Mouse (Mus musculus): ENCODE measurements around the gene Ptpn12. TPM values are rescaled to one million over a fixed set of nuclear protein-coding genes. Genes with fewer than 3 reads are reported as not detected.
"Not testable (repeated sequence)": the region's sequence is repeated elsewhere in the genome, so short reads cannot be mapped to it uniquely, and the experiment has no call there.

Gene Ptpn12
- total RNA-seq, 2 experiments from 2014 or later: 40.4 to 42.2 TPM

DNA sequence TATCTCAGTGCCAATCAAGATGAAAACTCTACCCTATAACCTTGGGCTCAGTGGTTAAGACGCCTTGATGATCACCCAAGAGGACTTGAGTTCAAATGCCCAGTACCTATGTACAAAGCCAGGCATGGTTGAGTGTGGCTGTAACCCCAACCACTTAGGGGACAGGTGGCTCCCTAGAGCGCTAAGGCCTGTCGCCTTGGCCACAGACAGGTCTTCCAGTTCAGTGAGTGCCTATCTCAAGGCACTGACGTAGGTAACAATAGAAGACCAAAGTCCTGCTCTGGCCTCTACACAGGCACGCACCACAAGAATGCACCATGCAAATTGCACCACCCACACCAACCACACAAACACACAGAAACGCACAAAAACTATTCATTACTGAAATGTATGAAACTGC, 108.8 kb downstream of the Ptpn12 start:
- no peak overlapping the region for H3K4me3 ChIP-seq
- intact Hi-C loops (cut with DNase I): no loop called here
- H3K27ac ChIP-seq: no peak overlapping the region
- no peak for DNase-seq (ENCODE audit: extremely low spot score in 1 of 2, low spot score in 2 of 2)
- TF ChIP-seq CTCF (IDR thresholded peaks at IDR 0.05): no peak

DNA sequence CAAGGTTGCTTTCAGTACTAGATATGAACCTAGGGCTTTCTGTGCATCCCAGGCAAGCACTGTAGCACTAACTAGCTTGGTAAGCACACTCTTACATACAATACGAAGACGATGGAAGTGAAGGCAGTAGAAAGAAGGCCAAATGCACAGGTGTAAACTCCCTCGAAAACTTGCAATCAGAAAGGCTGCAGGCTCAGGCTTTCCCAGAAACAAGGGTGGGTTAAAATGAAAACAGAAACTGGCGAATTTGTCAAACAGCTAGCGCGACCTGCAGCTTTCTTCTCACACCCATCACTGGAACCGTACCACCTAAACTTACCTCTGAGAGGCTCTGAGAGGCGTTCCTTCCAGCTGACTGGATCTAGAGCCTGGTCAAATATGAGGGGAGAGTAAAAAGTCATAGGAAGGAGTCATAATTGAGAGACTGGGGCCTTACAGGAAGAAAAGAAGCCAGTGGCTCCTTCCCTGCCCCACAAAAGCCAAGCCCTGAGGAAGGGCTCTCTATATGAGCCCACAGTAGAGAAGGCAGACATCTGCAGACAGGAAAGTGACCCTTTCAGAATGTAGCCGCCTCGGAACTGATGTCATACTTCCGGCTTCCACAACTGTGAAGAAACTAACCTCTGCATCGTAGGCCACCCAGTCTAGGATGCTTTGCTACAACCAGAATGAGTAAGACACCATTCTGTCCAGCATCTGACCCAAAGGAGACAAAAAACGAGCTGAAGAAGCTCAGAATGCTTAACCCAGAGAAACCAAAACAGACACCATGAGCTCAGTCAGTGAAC, 110.6 kb downstream of the Ptpn12 start:
- TF ChIP-seq CTCF (IDR thresholded peaks at IDR 0.05): no peak
- intact Hi-C loops (cut with DNase I): no loop called here
- no peak for DNase-seq (ENCODE audit: extremely low spot score in 1 of 2, low spot score in 2 of 2)
- no peak overlapping the region for H3K27ac ChIP-seq
- no peak overlapping the region for H3K4me3 ChIP-seq

DNA sequence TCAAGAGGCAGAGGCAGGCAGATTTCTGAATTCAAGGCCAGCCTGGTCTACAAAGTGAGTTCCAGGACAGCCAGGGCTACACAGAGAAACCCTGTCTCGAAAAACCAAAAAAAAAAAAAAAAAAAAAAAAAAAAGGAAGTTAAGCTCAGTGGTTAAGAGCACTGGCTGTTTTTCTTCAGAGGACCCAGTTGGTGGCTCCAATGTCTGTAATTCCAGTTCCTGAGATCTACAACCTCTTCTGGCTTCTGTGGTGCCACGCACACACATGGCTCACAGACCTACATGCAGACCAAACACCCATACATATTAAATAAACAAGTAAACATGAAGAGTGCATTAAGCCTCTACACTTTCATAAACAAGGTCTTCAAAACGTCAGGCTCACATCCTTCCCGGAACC, 111.9 kb downstream of the Ptpn12 start:
- intact Hi-C loops (cut with DNase I); H3K4me3 ChIP-seq; DNase-seq (ENCODE audit: extremely low spot score in 1 of 2, low spot score in 2 of 2); H3K27ac ChIP-seq: not testable (repeated sequence)

DNA sequence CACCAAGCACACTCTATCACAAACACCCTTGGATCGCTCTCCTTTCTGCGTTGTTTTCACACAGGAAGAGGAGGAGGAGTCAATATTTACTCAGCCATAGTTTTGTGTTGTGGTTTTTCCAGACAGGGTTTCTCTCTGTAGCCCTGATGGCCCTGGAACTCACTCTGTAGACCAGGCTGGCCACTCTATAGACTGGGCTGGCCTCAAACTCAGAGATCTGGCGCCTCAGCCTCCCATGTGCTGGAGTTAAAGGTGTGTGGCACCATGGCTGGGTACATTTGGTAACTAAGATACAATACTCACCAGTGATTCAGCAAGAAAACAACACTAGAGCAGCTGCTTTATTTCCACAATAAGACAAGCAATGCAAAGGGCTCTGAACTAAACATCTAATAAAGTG, 113.2 kb downstream of the Ptpn12 start:
- TF ChIP-seq CTCF (IDR thresholded peaks at IDR 0.05): no peak
- no peak overlapping the region for H3K4me3 ChIP-seq
- H3K27ac ChIP-seq: no peak overlapping the region
- intact Hi-C loops (cut with DNase I): no loop called here
- DNase-seq (ENCODE audit: extremely low spot score in 1 of 2, low spot score in 2 of 2): no peak

DNA sequence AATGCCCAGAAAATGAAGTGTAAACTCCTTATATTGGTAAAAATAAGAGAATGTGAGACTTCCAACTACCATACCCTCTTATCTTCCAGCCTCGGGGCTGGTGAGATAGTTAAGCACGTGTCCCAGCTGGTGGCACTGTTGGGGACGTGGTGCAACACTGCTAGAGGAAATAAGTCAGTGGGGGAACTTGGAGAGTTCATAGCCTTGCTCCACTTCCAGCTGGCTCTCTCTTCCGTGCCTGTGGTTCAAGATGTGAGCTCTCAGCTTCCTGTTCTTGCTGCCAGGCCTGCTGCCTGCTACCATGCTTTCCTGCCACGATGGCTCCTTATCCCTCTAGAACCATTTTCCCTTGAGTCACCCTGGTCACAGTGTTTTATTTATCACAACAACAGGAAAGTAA, 114.5 kb downstream of the Ptpn12 start:
- no peak overlapping the region for H3K4me3 ChIP-seq
- no peak for DNase-seq (ENCODE audit: extremely low spot score in 1 of 2, low spot score in 2 of 2)
- intact Hi-C loops (cut with DNase I): no loop called here
- no peak for TF ChIP-seq CTCF (IDR thresholded peaks at IDR 0.05)
- H3K27ac ChIP-seq: no peak overlapping the region

DNA sequence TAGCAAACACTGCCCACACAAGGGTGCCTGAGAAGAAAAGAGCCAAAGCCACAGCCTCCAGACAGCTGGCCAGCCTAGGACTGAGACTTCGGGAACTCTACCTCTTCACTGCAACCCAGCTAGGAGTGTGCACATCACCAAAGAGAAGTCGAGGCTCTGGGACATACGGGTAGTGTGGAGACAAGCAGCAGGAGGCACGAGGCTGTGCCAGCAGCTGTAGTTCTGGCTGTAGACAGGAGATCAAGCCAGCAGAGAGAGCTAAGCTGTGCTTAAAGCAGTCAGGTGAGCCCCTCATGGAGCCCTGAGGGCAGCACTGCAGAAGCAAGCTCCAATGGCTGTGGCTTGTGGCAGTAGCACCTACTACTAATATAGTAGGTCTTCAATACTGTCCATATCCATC, 115.0 kb downstream of the Ptpn12 start:
- Histone ChIP-seq H3K27ac (no peak overlapping the region), H3K4me3 (no peak overlapping the region)
- intact Hi-C loops (cut with DNase I): no loop called here
- no peak for DNase-seq (ENCODE audit: extremely low spot score in 1 of 2, low spot score in 2 of 2)
- TF ChIP-seq CTCF (IDR thresholded peaks at IDR 0.05): no peak

DNA sequence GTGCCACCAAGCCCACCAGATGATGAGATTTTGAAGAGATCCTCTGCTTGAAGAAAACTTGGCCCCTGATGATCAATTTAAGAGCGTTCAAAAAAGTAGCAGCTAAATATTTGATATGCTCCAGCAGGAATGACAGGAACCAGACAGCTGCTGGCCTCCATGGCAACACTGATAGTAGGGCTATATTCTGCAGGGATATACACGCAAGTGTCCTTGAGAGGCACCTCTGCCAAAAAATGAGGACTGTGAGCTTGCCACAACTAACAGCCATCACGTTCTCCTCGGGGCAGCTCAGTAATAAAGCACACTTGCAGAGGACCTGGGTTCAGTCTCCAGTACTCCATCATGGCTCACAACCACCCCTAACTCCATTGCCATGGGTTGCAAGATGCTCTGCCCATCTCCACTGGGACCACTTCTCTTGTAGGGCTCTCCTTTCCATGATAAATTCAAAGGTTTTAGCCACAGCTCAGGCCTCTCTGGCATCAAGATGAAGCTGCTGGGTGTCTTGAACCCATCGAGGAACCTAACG, 115.6 kb downstream of the Ptpn12 start:
- intact Hi-C loops (cut with DNase I): no loop called here
- Histone ChIP-seq H3K27ac (no peak overlapping the region), H3K4me3 (no peak overlapping the region)
- TF ChIP-seq CTCF (IDR thresholded peaks at IDR 0.05): no peak
- DNase-seq (ENCODE audit: extremely low spot score in 1 of 2, low spot score in 2 of 2): no peak

DNA sequence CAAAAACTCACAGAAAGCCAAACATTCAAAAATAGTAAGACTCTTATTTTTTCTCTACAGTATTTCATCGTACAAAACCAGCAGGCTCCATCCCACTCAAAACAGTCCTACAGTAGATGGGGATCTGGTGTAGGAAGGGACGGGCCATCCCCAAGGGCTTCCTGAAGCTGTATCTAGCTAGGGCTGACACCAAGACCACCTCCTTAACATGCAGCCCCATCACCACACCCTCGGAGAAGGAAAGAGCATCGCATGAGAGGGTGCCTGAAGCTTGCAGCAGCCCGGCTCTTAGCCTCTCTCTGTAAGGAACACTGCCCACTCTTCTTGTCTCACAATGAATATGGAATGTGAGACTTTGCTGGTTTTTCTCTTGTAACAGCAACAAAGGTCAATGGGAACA, 117.2 kb downstream of the Ptpn12 start:
- no peak for TF ChIP-seq CTCF (IDR thresholded peaks at IDR 0.05)
- Histone ChIP-seq H3K27ac (no peak overlapping the region), H3K4me3 (no peak overlapping the region)
- intact Hi-C loops (cut with DNase I): no loop called here
- no peak for DNase-seq (ENCODE audit: extremely low spot score in 1 of 2, low spot score in 2 of 2)

Other genes starting within 250 kb of the Ptpn12 start
- gene Phtf2, start 173.8 kb downstream of the Ptpn12 start, total RNA-seq (2021): 10 to 100 TPM; 14.9 to 23.1 TPM
- gene Tmem60, start 173.7 kb downstream of the Ptpn12 start, total RNA-seq (2021): 10 to 100 TPM; 22.1 to 25.8 TPM
- 10 to 100 TPM; 16.8 to 17.8 TPM for gene Rsbn1l, start 99.5 kb downstream of the Ptpn12 start, total RNA-seq (2021)
- gene Gsap, start 130.3 kb upstream of the Ptpn12 start, total RNA-seq (2021): 1 to 10 TPM; 4.6 to 6.4 TPM